Mouse (Mus musculus) olfactory bulb, adult 2 months (tissue): Measurements from ENCODE around the gene Rnpep.

Experiments
- CTCF ChIP-seq: fragments of 200-500 bp; IDR thresholded peaks from 2 replicates; pipeline ENCODE4 v1.5.1; 2012; ENCODE audit warnings: low read depth, mild to moderate bottlenecking, low read length, moderate library complexity; ENCODE audit not compliant: insufficient read depth
- POLR2A ChIP-seq: fragments of 200-500 bp; IDR thresholded peaks from 2 replicates; pipeline ENCODE4 v1.6.1; 2012; ENCODE audit warnings: mild to moderate bottlenecking, low read depth, low read length, moderate library complexity; ENCODE audit not compliant: insufficient read depth

DNA sequence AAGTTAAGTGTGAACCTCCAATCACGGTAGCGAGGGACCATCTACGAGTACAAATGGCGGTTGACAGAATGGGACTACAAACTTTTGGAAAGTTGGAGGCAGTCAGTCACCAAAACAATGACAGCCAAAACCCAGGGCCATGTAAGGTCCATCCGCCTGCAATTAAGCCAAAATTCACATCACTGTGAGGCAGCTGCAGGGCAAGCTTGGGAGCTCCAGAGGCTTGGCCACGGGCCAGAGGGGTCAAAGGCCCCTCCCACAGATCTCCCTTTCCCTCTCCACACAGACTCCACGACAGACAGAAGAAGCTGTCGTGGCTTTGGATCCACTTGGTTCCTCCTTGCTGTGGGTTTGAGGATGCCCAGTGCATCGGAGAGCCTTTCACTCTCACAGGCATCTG is 20.6 kb downstream of the Rnpep start:
- no peak for TF ChIP-seq CTCF
- no peak for TF ChIP-seq POLR2A
